Mouse (Mus musculus): Measurements from ENCODE around the gene Prss21.
A peak's percentile ranks its signal among the peaks of the same experiment; 100 is the strongest.

Prss21 gene

DNA sequence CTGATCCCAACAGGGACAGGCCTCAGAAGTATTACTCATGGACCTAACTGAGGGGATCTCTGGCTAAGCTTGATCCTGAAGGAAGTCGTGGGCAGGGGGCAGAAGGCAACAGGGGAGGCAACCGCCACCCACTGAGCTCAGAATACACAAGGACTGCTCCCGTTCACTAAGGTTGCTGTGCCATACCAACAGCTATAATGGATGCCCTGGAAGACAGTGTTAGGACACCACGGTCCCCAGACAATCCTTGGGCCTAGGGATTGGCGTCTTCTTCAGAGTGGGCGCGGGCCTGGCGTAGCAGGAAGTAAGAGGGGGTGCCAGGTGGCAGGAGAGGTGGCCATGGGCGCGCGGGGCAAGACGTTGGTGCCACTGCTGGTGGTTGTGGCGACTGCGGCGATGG lies at the start of gene Prss21:
Gene Prss21, plus strand, starts transcription at position 301 of the 400 bp plus-strand sequence.
- DNase-seq (ENCODE audit: low read depth, low spot score) = no peak

DNA sequence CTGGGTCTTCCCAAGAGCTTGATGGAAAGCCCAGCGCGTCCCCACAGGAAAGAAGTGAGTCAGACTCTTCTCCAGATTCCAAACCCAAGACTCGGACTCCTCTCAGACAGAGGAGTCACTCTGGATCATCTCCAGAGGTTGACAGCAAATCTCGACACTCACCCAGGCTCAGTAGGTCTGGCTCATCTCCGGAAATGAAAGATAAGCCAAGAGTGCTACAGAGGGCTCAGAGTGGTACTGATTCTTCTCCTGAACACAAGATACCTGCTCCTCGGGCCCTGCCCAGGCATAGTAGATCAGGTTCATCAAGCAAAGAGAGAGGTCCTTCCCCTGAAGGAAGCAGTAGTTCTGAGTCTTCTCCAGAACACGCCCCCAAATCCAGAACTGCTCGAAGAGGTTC lies 49.3 kb upstream of the Prss21 start:
- DNase-seq (ENCODE audit: low read depth, low spot score) = no peak

DNA sequence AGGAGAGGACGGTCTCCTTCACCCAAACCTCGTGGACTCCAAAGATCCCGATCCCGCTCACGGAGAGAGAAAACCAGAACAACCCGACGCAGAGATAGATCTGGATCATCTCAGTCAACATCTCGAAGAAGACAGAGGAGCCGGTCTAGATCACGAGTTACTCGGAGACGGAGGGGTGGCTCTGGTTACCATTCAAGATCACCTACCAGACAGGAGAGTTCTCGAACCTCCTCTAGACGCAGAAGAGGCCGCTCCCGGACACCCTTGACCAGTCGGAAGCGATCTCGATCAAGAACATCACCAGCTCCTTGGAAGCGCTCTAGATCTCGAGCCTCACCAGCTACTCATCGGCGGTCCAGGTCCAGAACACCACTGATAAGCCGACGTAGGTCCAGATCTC lies 48.6 kb upstream of the Prss21 start:
- DNase-seq (ENCODE audit: low read depth, low spot score) = no peak

DNA sequence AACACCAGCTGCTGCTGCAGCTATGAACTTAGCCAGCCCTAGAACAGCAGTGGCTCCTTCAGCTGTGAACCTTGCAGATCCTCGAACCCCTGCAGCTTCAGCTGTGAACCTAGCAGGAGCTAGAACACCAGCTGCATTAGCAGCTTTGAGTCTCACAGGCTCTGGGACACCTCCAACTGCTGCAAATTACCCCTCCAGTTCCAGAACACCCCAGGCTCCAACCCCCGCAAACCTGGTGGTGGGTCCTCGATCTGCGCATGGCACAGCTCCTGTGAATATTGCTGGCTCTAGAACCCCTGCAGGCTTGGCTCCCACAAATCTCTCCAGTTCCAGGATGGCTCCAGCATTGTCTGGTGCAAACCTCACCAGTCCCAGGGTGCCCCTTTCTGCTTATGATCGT lies 47.1 kb upstream of the Prss21 start:
- no peak for DNase-seq (ENCODE audit: low read depth, low spot score)

DNA sequence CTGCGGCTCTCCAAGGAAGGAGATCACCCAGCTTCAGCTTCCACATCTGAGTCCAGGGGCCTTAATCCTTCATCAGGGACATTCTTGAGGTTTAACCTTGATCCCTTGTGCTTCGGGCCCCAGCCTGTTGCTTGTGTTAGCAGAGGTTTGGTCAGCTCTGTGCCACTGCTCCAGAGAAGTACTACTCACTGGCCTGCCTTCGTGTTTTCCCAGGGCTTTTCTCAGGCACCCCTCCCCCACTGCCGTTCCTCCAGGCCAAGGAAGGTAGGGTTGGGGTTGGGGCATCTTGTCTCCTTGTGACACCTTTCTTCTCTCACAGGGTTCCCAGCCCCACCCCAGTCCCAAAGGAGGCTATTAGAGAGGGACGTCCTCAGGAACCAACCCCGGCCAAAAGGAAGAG lies 45.8 kb upstream of the Prss21 start:
- no peak for DNase-seq (ENCODE audit: low read depth, low spot score)

DNA sequence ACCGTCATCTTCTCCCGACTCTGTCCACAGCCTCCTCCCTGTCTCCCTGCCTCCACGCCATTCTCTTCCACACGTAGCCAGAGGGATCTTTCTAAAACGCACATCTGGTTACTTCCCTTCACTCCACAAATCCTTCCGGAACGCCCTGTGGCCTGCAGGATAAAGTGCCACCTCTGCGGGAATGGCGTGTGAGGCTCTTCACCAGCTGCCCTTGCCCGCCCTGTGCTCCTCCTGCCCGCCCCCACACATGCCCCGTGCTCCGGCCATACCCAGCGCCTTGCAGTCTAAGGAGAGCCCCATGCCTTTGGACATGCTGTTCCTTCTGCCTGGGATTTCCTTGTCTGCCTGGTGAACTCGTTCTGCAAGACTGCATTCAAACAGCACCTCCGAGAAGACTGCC lies 44.8 kb upstream of the Prss21 start:
- DNase-seq (ENCODE audit: low read depth, low spot score) = no peak

DNA sequence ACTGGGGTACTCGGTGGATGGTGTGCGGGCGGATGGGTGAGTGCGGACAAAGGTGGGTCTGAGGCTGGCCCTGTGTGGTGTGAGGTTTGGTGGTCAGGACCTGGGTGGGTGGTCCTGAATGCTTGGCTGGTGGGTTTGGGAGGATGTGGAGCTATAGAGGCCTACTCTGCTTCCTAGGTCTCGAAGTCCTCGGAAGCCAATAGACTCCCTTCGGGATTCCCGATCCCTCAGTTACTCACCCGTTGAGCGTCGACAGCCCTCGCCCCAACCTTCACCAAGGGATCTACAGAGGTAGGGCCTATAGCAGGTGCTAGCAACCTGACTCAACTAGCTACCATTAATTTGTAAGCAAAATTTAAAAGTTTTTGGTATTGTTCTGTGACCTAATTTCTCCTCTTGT lies 44.2 kb upstream of the Prss21 start:
- no peak for DNase-seq (ENCODE audit: low read depth, low spot score)

DNA sequence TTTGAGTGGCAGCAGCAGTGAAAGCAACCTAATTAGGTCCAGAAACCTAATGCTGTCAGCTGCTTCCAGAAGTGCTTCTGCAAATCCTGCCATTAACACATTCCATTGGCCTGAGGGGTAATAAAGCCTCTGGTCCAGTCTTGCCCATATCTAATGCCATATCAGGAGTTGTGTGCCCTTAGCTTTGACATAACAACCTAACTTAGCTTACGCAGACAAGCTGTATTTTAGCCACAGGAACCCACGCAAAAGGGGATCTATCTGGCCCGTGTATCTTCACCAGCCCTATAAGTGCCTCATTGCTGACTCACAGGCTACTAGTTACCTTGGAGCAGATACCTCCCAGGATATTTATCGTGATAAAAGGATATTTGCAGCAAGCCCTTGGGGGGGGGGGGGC lies 42.3 kb upstream of the Prss21 start:
- no peak for DNase-seq (ENCODE audit: low read depth, low spot score)

DNA sequence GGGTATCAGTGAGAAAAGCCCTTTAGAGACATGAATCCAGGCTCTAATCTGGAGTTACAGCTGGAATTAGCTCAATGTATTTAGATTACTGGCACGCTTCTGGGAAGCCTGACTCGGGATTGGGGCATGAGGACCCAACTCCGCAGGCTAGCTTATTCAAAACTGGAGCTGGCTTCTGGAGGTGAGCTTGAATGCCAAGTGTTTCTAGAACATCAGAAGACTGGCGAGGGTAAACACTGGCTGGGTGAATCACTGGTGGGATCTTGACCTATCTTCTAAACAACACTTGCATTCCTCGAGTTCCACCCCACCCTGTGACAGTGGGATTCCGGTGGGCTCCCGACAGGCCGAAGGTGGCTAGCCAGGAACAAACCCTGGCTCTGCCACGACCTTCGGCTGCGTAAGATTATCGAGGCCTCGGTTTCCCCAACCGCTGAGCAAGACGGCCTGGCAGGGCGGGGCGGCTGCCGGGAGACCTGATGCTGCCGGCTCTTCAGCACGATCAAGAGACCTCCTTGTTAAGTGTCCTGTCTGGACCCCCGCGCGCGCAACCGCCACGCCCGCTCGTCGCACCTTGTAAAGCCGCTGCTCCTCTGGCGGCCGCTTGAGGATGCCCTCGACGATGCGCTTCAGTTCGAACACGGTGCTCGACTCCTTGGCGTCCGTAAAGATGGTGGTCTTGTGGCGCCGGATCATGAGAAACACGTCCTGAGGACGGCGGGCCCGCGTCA lies 39.4 kb upstream of the Prss21 start:
- peak; percentile 78 for DNase-seq (ENCODE audit: low read depth, low spot score)

DNA sequence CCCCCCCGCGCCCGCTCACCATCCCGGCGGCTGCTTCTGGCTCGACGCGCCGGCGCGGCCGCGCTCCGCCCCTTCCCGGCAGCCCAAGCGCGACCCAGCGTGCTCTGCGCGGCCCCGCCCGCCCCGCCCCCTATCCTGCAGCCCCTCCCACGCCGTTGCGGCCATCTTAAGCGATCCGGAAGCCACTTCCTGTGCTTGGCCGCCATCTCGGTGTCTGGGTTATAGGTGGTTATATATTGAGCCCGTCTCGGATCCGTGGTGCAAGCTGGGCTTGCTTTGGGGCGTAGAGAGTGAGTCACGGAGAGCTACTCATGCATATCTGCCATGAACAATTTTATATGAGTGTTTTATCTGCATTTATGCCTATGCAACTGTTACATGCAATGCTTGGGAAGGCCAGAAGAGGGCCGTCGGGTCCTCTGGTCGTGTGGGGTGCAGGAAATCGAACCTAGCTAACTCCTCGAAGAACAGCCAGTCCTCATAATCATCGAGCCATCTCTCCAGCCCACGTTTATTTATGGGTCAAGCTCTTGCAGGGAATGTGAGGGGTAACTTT lies 38.7 kb upstream of the Prss21 start, which contains the start of gene Elob:
Gene Elob, minus strand, starts transcription at position 73 of the 556 bp plus-strand sequence.
- DNase-seq (ENCODE audit: low read depth, low spot score) = peak; percentile 95

DNA sequence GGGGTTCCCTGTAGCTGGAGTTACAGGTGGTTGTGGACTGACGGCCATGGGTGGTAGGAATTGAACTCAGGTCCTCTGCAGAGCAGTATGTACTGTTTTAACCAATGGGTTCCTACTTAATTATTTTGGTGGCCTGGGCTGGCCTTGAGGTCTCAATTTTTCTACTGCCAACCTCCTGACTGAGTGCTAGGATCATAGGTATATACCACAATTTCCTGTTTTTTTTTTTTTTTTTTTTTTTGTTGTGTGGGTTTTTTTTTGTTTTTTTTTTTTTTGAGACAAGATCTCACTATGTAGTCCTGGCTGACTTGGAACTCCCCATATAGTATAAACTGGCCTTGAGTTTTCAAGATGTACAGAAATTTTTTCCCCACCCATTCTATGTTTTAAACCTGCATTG lies 36.7 kb upstream of the Prss21 start:
- no peak for DNase-seq (ENCODE audit: low read depth, low spot score)

DNA sequence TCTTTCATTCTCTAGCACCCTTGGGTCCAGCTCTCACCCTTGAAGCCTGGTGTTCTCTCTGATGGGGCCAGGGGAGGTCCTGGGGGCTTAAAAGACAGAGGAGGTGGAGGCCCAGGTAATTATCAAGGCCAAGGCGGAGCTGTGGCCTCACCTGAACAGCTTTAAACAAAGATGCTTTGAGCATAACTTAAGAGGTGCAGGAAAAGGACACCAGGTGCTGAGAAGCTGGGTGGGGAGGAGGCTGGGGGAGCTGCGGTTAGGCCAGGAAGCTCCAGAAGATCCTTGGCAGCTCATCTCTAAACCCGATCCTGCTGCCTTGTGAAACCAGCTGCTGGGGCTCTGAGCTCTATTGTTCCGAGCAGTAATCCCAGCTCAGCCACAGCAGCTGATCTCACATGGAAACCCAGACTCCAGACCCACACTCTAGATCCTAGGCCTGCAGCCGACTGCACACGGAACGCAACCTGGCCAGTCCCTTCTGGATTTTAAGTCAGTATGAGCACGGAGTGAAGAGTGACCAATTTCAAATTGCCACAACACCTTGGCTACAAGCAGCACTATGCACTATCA lies 31.8 kb upstream of the Prss21 start, which contains the start of gene Prss33:
Gene Prss33, minus strand, starts transcription at position 51 of the 570 bp plus-strand sequence.
- no peak for DNase-seq (ENCODE audit: low read depth, low spot score)

DNA sequence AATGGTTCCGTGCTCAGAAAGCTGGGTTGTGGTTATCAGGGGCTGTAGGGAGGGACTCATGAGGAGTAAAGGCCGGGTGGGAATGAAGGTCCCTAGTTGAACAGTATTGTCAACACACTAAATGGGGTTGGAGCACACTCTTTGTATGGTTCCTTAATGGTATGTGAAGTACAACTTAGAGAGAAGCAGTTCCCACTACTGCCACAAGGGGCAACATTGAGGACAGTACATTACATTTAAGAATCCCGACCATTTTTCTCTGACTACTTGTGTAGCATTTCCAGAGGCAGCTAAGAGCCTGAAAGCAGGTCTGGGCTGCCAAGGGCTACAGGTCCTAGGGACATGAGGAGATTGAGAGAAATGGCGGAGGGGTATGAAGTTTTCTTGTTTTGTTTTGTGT lies 26.7 kb upstream of the Prss21 start:
- DNase-seq (ENCODE audit: low read depth, low spot score) = peak; percentile 87

DNA sequence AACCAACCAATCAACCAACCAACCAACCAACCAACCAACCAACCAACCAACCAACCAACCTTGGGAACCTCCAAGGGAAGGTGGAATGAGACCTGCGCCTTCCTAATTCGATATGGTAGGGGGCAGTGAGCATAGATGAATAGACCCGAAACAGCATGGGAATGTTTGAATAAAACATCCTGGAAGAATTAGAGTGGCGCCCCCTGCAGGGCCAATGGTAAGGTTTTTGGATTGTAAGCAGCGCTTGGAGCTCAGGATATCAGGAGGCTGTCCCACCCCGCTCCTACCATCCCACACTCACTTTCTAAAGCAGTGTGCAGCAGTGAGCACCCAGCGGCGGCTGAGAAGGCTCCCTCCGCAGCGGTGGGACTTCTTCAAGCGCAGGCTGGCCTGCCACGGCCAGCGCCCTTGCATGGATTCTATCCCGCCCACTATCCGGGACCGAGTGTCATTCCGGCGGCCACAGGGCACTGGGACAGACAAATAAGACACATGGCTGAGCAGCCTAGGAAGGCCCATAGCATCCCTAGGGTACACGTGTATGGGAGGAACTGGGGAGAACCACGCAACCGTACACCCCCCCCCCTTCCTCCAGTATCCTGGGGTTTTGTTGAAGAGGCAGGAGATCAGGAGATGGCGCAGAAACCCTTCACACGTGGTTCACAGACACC lies 24.6 kb upstream of the Prss21 start:
- DNase-seq (ENCODE audit: low read depth, low spot score) = peak; percentile 58

DNA sequence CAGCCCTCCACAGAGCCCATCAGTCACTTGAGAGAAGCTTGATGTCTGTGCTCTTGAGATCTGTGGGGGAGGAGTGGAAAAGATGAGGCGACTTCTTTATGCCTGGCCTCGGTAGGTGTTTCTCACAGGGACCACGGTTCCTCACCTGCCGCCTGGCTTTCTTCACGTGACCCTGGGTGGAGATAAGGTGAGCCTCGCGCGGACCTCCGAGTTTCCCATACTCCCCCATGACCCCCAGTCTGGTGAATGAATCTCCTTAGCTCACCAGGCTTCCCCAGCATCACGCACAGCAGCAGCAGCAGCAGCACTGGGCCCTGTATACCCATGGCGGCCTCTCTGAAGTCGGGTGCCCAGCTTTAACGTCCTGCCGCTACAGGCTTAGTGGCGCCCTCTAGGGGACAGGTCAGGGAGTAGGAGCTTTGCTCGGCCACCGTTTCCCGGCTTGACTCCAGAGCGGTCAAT lies 24.0 kb upstream of the Prss21 start, which contains the start of the genes Prss32 and Prss41:
Gene Prss32, plus strand, starts transcription at position 44 of the 462 bp plus-strand sequence.
Gene Prss41, minus strand, starts transcription at position 361 of the 462 bp plus-strand sequence.
- peak; percentile 86 for DNase-seq (ENCODE audit: low read depth, low spot score)

DNA sequence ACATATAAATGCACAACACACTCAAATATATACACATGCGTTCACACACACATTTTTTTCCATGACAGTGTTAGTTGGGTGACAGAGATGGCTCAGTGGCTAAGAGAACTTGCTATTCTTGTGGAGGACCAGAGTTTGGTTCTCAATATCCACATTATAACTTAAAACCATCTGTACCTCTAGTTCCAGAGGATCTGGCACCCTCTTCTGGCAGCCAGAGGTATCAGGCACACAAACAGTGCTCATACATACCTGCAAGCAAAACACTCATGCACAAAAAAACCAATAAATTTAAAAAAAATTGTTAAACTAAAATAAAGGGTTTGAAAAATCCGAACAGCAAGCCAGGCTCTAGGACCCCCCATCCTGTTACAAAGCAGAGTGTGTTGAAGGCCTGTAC lies 17.8 kb upstream of the Prss21 start:
- peak; percentile 35 for DNase-seq (ENCODE audit: low read depth, low spot score)

DNA sequence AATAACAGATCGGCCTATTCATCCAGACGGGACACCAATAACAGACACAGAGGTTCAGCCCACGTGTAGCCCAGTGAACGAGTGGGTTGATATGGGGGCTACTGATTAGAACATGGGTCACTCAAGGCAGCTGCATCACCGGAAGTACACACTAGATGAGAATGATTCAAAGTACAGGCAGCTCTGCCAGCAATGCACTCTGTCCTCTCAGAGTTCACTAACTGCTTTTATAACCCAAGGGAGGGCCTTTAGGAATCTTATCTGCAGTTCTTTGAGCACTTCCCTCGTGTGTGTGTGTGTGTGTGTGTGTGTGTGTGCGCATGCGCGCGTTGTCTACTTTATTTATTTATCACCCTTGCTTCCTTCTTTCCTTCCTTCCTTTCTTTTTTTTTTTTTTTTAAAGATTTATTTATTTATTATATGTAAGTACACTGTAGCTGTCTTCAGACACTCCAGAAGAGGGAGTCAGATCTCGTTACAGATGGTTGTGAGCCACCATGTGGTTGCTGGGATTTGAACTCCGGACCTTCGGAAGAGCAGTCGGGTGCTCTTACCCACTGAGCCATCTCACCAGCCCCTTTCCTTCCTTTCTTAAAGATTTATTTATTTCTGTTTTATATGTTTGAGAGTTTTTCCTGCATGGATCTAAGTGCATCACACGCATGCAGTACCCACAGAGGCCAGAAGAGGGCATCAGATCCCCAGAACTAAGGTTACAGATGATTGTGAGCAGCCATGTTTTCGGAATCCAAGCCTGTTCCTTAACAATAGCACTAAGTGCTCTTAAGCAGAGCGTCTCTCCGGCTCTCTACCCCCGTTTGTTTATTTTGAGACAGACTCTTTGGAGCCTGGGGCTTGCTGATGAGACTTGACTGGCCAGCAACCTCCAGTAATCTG lies 16.8 kb upstream of the Prss21 start:
- peak; percentile 81 for DNase-seq (ENCODE audit: low read depth, low spot score)

DNA sequence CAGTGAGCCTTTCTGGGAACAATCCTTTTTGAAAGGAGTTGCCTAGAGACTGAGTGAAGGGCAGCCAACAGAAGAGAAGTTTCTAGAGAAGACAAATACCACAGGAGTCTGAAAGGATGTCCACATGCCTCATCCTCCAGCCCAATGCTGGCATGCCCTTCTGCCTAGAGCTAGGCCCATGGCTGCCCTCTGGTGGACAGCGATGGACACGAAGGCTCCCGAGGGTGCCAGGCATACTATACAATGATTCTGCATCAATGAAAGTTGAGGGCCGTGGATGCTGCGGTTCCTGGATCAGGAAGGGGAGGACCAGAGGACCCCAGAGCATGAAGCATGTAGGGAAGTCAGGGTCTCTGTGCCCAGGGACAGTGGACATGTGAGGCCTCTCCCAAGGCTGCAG lies 14.6 kb upstream of the Prss21 start:
- peak; percentile 73 for DNase-seq (ENCODE audit: low read depth, low spot score)

DNA sequence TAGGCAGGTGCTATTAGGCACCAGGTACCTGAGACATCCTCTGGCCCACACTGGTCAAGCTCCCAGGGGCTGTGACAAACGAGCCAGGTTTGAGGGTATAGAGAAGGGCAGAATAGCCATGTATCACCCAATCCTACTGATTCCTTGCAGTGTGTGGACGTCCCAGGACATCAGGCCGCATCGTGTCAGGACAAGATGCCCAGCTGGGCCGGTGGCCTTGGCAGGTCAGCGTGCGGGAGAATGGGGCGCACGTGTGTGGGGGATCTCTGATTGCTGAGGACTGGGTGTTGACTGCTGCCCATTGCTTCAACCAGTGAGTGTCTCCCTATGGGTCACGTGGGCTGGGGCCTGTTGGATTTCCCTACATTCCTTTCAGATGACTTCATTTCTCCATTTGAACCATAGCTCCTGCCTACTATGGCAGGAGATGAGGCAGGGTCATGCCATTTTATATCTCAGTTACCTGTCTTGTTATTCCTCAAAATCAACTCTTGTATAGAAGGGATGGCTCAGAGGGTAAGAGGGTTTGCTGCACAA lies 13.6 kb upstream of the Prss21 start:
- no peak for DNase-seq (ENCODE audit: low read depth, low spot score)

DNA sequence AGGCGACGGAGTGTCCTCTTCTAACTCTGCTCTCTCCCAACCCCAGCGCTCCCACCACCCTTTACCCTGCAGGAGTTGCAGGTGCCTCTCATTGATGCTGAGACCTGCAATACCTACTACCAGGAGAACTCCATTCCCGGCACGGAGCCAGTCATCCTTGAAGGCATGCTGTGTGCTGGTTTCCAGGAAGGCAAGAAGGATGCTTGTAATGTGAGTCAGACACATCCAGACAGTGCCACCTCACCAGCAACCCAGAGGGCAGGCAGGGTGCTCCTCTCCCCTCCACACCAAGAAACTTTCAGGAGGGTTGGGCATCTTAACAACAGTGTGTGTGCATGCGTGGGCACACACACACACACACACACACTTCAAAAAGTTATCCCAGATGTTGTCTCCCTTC lies 10.7 kb upstream of the Prss21 start:
- no peak for DNase-seq (ENCODE audit: low read depth, low spot score)

DNA sequence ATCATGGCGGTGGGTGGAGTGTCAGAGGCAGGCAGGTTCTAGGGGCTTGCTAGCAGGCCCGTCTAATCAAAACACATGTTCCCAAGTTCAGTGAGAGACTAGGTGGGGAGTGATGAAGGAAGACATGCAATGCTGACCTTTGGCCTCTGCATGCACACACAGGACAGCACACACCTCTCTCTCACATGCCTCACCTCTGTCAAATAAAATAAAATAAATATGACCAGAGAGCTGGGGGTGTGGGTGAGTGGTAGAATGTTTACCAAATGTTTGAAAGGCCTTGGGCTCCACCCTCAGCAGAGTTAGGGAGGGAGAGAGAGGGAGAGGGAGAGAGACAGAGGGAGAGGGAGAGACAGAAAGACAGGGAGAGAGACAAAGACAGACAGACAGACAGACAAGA lies 9.9 kb upstream of the Prss21 start:
- DNase-seq (ENCODE audit: low read depth, low spot score) = no peak

Data from CD4-positive, CD25-positive, alpha-beta regulatory T cell, adult 2 months (primary cell).